Mouse (Mus musculus): ENCODE data around the gene Atic.

DNA sequence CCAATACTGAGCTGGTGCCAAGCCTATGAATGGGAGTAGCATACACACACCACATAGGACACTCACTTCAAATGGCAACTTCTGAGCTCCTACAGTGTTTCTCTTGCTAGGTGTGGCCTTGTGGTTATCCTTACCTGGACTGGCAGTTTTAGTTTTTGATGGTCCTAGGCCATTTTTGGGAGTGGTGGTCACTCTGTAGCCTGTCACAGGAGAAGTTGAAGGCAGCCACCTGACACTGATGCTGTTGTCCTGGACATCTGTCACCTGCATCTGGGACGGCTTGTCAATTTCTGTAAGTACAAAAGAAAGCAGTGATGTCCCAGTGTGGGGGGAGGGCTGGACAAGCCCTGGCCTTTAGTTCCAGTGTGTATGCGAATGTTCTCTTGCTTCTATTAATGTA, 48.8 kb downstream of the Atic start:
- TF ChIP-seq CTCF (IDR thresholded peaks at IDR 0.05) (no peak), EP300 (IDR thresholded peaks at IDR 0.05) (no peak)

Data from lung, postnatal 0 days (tissue).